Mouse (Mus musculus) embryonic facial prominence, embryonic 13.5 days (tissue): ENCODE data around the gene Rpl14. TPM values are rescaled to one million over a fixed set of nuclear protein-coding genes. Genes with fewer than 3 reads are reported as not detected.

ENCODE experiments used
- ATAC-seq: fragments of 200-750 bp; cut with Nextera tagmentation; 2 replicates; pipeline ENCODE4 v1.8.0; 2017; ENCODE audit warnings: low read depth; ENCODE audit not compliant: insufficient number of reproducible peaks, insufficient read depth, low FRiP score, low TSS enrichment
- H3K27ac ChIP-seq: fragments of 300-500 bp; sonication (generic); 2 replicates; pipeline ENCODE4 v1.5.1; 2015; ENCODE audit warnings: moderate library complexity, mild to moderate bottlenecking, inconsistent platforms
- H3K27me3 ChIP-seq: fragments of 300-500 bp; sonication (generic); 2 replicates; pipeline ENCODE4 v1.6.1; 2015; ENCODE audit warnings: mild to moderate bottlenecking, inconsistent platforms
- H3K36me3 ChIP-seq: fragments of 300-500 bp; sonication (generic); 2 replicates; pipeline ENCODE4 v1.6.1; 2015; ENCODE audit warnings: mild to moderate bottlenecking, inconsistent platforms
- H3K4me1 ChIP-seq: fragments of 300-500 bp; sonication (generic); 2 replicates; pipeline ENCODE4 v1.6.1; 2015; ENCODE audit warnings: inconsistent platforms
- H3K4me2 ChIP-seq: fragments of 300-500 bp; sonication (generic); 2 replicates; pipeline ENCODE4 v1.6.1; 2015; ENCODE audit warnings: moderate library complexity, mild to moderate bottlenecking, inconsistent platforms
- H3K4me3 ChIP-seq: fragments of 300-500 bp; sonication (generic); 2 replicates; pipeline ENCODE4 v1.5.1; 2015; ENCODE audit warnings: mild to moderate bottlenecking, inconsistent platforms
- H3K9ac ChIP-seq: fragments of 300-500 bp; sonication (generic); 2 replicates; pipeline ENCODE4 v1.6.1; 2015; ENCODE audit warnings: mild to moderate bottlenecking, inconsistent platforms
- H3K9me3 ChIP-seq: fragments of 300-500 bp; sonication (generic); 2 replicates; pipeline ENCODE4 v1.6.1; 2016; ENCODE audit warnings: inconsistent platforms
- WGBS: fragments of 180-500 bp; shearing (Covaris S2); methylation state at CpG from one replicate; pipeline ENCODE4 v1.1.7; 2015; ENCODE audit warnings: mixed read lengths; 5-methylcytosine and 5-hydroxymethylcytosine counted together
- polyA plus RNA-seq: library from polyadenylated mRNA; unstranded; fragments of >200 nt; fragmentation: Nextera tagmentation; extraction: Ambion mirVana; gene quantifications from 2 replicates; pipeline ENCODE4 v1.2.1, GENCODE M21; 2015

Rpl14 gene
- polyA plus RNA-seq, 1 experiment from 2014 or later: 950 TPM

DNA sequence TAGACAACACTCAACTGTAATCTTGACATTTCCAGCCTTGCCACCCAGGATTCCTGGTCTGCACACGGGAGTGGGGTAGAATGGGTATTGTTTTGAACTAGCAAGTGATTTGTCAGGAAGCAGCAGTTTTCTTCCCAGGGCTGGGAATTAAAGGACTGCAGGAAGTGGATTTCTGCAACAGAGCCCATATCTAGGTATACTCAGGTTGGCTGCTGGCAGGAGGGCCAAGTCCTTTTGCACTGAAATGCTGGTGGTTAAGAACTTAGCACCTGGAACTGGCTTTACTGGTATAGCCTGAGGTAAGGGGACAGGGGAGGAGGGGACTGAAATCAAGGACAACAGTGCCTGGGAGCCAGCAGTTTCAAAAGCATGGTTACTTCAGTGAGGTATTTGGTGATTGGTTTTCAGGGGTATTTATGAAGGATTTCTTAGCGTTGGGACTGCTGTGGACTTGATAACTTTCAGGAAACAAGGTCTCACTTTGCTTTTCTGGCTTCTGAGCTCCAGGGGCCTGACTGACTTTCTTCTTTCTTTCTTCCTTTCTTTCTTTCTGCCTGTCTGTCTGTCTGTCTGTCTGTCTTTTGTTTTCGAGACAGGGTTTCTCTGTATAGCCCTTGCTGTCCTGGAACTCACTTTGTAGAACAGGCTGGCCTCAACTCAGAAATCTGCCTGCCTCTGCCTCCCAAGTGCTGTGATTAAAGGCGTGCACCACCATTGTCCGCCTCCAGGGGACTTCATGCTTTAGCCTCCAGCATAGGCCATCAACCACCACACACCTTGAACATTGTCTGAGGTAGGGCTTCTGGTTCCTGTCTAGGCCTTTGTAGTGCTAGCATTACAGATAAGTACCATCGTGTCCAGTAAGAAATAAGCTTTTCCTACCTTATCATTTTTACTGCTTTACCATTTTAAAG lies 4.8 kb downstream of the Rpl14 start:
- Histone ChIP-seq H3K4me1 (peaks cover 27% of the 10 kb centered on the region), H3K27ac (no peak overlapping the region), H3K9me3 (no peaks in the 10 kb centered on the region), H3K4me2 (no peak overlapping the region; the same call in 1 of the 2 replicates), H3K4me3 (no peak overlapping the region), H3K27me3 (no peaks in the 10 kb centered on the region), H3K36me3 (peaks cover 43% of the 10 kb centered on the region), H3K9ac (no peak overlapping the region)
- 57% methylated on average over 6 of the region's 6 CpGs for WGBS
- no peak for ATAC-seq

DNA sequence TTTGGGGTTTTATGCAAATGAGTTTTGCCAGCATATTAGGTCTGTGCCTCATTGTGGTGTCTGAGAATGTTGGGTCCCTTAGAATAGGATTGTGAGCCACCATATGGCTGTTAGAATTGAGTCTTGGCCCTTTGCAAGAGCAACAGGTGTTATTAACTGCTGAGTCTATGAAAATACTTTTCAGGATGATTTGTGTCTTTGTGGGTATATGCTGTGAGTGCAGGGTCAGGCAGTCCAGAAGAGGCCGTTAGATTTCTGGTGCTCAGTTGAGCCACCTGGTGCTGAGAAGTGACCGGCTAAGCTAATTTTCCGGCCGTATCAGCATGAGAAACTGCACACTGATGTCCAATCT lies 5.4 kb downstream of the Rpl14 start:
- H3K27me3 ChIP-seq: no peaks in the 10 kb centered on the region
- H3K4me1 ChIP-seq: peaks cover 27% of the 10 kb centered on the region
- H3K27ac ChIP-seq: no peak overlapping the region
- H3K4me2 ChIP-seq: peak overlapping the region; percentile 85
- H3K36me3 ChIP-seq: peaks cover 43% of the 10 kb centered on the region
- no peak for ATAC-seq
- no peaks in the 10 kb centered on the region for H3K9me3 ChIP-seq
- peak overlapping the region; percentile 66 for H3K4me3 ChIP-seq
- peak overlapping the region; percentile 89; the same call in 1 of the 2 replicates for H3K9ac ChIP-seq
- WGBS: 9% methylated on average over 4 of the region's 4 CpGs

DNA sequence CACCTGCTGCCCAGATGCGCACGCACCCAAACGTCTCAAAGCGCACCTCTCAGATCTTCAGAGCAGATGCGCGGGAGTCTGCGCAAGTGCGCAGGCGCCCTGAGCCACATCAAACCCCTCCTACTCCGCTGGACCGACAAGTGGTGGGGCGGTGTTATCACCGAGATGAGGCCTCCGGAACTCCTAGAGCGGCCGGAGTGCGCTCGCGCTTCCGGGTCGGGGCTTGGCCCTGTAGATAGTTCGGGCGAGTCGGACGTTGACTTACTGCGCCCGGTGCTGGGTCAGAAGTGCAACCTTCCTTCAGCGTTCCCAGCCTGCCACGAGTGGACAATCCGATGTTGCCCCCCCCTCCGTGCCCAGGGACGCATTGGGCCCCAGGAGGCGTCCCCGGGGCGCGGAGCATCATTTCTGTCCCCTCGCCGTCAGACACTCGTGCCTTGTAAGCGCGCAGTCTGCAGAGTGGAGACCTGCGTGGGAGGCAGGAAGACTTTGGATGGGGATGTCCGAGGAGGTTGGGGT lies 5.9 kb downstream of the Rpl14 start:
- WGBS: under 1% methylated on average over 43 of the region's 43 CpGs
- H3K4me3 ChIP-seq: peak overlapping the region; percentile 66
- H3K9me3 ChIP-seq: no peaks in the 10 kb centered on the region
- H3K4me2 ChIP-seq: peak overlapping the region; percentile 85
- H3K4me1 ChIP-seq: peaks cover 28% of the 10 kb centered on the region
- ATAC-seq: peak; percentile 83
- no peaks in the 10 kb centered on the region for H3K27me3 ChIP-seq
- H3K36me3 ChIP-seq: peaks cover 42% of the 10 kb centered on the region
- peak overlapping the region; percentile 66; the same call in 1 of the 2 replicates for H3K27ac ChIP-seq
- H3K9ac ChIP-seq: peak overlapping the region; percentile 89

DNA sequence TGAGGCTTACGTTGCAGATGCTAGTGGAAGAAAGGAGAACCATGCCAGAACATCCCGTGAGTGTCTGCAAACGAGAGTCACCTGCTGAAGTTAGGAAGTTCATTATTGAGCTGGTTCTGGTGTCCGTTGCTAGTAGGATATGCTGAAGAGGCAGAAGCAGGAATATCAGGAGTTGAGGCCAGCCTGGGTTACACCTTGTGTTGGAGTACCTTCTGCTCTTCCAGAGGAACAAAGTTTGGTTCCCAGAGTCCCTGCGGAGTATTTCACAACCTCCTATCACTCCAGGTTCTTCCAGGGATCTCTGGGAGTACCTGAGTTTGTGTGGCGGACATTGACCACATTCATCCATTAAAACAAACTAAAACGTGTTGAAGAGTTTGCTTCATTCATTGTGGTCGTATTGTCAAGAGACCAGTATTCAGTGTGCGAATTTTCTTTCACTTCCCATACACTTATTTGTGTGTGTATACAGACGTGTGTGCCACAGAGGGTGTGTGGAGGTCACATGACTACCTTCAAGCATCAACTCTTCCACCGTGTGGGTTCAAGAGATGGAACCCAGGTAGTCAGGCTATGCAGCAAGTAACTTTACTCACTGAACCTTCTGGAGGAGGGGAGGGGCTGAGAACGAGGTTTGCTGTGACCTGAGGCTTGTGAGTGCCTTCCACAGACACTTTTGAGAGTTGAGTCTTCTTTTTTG lies 6.6 kb downstream of the Rpl14 start:
- Histone ChIP-seq H3K9me3 (no peaks in the 10 kb centered on the region), H3K9ac (peak overlapping the region; percentile 89), H3K27ac (peak overlapping the region; percentile 66; the same call in 1 of the 2 replicates), H3K4me1 (peaks cover 27% of the 10 kb centered on the region), H3K4me2 (peak overlapping the region; percentile 85), H3K4me3 (peak overlapping the region; percentile 66), H3K27me3 (no peaks in the 10 kb centered on the region), H3K36me3 (peaks cover 35% of the 10 kb centered on the region)
- no peak for ATAC-seq
- 52% methylated on average over 12 of the region's 12 CpGs for WGBS

DNA sequence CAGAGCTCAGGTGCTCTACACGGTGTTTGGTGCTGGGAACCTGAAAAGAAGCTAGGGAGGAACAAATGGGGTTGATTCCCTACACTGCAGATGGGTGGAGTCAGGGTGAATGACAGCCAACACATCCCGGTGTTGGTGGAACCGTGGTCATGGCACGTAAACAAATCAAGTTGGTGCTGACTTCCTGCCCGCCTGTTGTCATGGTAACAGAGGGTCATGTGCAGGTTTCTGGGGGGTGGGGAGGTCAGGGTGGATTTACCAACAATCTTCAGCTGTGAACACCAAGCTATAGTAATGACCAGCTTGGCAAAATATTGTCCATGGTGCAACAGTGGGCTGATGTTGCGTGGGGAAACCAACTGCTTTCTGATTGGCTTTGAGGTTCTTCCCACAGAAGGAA lies 7.5 kb downstream of the Rpl14 start:
- no peak for ATAC-seq
- WGBS: 54% methylated on average over 6 of the region's 6 CpGs
- Histone ChIP-seq H3K4me2 (no peak overlapping the region), H3K9me3 (no peaks in the 10 kb centered on the region), H3K4me3 (no peak overlapping the region), H3K27me3 (no peaks in the 10 kb centered on the region), H3K9ac (no peak overlapping the region), H3K4me1 (peaks cover 30% of the 10 kb centered on the region), H3K27ac (no peak overlapping the region), H3K36me3 (peaks cover 27% of the 10 kb centered on the region)

DNA sequence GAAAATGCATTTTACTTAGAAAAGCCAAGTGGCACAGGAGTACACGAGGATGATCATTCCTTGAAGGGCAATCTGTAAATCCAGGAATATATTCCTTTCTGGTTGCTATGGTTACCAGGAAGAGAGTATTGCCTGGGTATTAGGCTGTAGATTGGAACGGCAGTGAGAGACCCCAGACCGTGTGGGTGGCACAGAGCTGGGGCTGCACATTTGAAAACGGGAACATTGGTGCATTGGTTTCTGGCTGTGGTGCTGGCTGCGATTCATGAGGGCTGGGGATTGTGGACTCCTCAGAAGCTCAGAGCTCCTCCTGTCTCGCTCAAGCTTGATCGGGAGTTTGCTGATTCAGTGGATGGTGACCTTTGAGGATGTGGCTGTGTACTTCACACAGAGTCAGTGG lies 8.6 kb downstream of the Rpl14 start:
- Histone ChIP-seq H3K9me3 (no peaks in the 10 kb centered on the region), H3K4me1 (peaks cover 30% of the 10 kb centered on the region), H3K27me3 (no peaks in the 10 kb centered on the region), H3K4me2 (no peak overlapping the region), H3K36me3 (peaks cover 16% of the 10 kb centered on the region), H3K4me3 (no peak overlapping the region), H3K27ac (no peak overlapping the region), H3K9ac (no peak overlapping the region)
- WGBS: 74% methylated on average over 7 of the region's 7 CpGs
- no peak for ATAC-seq

DNA sequence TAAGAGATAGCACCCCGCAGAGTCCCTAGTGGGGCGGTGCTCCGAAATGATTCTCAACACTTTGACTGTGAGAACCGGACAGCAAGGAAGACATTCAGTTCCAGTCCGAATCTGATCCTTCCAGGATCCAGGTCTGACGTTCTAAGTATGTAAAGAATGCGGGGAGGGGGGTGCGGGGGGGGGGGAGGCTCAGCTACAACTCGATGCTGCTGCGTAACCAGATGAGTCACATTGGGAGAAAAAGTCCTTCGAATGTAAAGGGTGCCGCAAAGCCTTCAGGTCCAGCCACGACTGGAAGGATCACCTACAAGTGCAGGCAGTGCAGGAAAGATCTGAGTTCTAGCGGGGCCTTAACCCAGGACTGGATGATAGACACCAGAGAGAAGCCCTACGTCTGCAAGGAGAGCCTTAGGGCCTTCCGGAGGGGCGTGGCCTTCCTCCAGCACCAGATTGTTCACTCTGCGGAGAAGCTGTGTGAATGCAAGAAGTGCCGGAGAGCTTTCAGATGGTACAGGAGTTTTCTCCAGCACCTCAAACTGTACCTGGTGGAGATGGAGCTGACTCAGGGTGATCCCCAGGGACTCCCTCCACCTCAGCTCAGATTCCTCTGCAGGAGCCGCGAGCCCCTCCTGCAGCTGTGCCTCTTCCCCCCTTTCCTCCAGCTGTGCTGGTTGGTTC lies 10.8 kb downstream of the Rpl14 start:
- WGBS: 13% methylated on average over 21 of the region's 21 CpGs
- H3K4me3 ChIP-seq: peak overlapping the region; percentile 44
- 0 out of 2 replicates have a peak, but pooled peaks have one; percentile 38 for ATAC-seq
- H3K4me2 ChIP-seq: peak overlapping the region; percentile 84
- H3K27ac ChIP-seq: peak overlapping the region; percentile 91
- H3K9ac ChIP-seq: peak overlapping the region; percentile 73
- no peaks in the 10 kb centered on the region for H3K36me3 ChIP-seq
- H3K9me3 ChIP-seq: no peaks in the 10 kb centered on the region
- H3K4me1 ChIP-seq: peaks cover 21% of the 10 kb centered on the region
- H3K27me3 ChIP-seq: no peaks in the 10 kb centered on the region

DNA sequence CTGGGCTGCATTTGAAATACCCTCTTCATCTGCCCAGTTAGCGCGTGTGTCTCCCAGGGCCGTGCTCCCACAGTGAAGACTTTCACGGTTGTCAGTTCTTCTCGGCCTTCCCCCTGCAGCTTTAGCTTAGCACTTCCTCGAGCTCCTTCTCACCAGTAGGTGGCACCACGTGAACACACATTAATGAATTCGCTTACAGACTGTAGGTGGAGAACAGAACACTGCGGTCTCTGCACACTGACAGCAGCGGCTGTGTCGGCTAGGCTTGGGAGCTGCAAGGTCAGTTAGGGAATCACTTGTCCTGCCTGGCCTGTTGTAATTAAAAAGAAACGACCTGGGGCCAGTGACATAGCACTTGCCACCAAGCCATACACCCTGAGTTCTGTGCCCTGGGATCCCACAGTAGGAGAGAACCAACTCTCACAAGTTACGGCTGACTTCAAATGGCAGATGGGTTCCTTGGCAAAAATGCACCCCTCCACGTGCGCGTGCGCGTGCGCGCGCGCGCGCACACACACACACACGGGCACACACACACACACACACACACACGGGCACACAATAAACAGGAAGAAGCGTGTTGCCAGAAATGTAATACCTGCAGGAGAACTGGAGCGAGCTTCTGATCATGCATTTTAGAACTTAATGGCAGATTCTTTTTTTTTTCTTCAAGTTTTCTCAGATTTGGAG lies 11.5 kb downstream of the Rpl14 start:
- 11% methylated on average over 28 of the region's 28 CpGs for WGBS
- H3K27ac ChIP-seq: peak overlapping the region; percentile 91
- peaks cover 19% of the 10 kb centered on the region for H3K4me1 ChIP-seq
- H3K27me3 ChIP-seq: no peaks in the 10 kb centered on the region
- peak overlapping the region; percentile 84 for H3K4me2 ChIP-seq
- H3K9me3 ChIP-seq: no peaks in the 10 kb centered on the region
- peak overlapping the region; percentile 44 for H3K4me3 ChIP-seq
- H3K36me3 ChIP-seq: no peaks in the 10 kb centered on the region
- peak overlapping the region; percentile 73 for H3K9ac ChIP-seq
- peak; percentile 69 for ATAC-seq

DNA sequence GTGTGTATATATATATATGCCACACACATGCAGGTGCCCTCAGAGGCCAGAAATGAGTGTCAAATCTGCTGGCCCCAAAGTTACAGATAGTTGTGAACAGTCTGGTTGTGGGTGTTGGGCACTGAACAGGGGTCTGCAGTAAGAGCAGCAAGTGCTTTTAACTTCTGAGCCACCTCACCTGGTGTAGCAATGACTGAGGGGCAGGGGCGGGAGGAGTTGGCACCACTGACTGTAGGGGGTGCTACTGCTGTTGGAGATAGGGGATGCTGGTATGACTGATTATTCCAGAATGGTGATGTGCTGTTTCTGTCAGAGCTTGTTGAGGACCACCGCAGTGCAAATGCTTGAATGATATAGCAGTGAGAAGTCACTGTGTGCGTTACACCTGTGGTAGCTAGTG lies 12.1 kb downstream of the Rpl14 start:
- H3K9me3 ChIP-seq: no peaks in the 10 kb centered on the region
- peak overlapping the region; percentile 44; the same call in 1 of the 2 replicates for H3K4me3 ChIP-seq
- WGBS: 75% methylated on average over 3 of the region's 3 CpGs
- H3K9ac ChIP-seq: peak overlapping the region; percentile 73; the same call in 1 of the 2 replicates
- H3K36me3 ChIP-seq: no peaks in the 10 kb centered on the region
- H3K27ac ChIP-seq: no peak overlapping the region
- peak overlapping the region; percentile 84 for H3K4me2 ChIP-seq
- H3K4me1 ChIP-seq: peaks cover 15% of the 10 kb centered on the region
- ATAC-seq: no peak
- H3K27me3 ChIP-seq: no peaks in the 10 kb centered on the region

DNA sequence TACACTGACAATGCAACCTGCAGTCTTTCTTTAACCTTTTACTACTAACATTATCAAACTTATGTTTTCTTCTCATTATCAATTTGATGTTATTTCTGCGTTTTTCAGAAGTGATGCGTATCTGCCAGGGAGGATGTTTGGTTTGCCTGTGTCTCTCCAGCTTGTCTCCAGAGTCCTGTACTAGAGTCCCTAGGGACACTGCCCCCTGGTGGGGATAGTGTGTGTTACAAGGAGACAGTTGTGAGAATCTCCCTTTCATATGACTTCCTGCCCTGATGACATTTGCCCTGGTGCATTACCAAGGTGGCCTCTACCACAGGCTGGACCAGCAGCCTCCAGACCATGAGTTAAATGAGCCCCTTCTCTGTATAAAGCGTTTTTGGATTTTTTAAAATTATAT lies 15.3 kb downstream of the Rpl14 start:
- Histone ChIP-seq H3K9ac (no peak overlapping the region), H3K4me3 (no peak overlapping the region), H3K4me1 (peaks cover 15% of the 10 kb centered on the region), H3K27ac (no peak overlapping the region), H3K4me2 (no peak overlapping the region), H3K9me3 (no peaks in the 10 kb centered on the region), H3K27me3 (no peaks in the 10 kb centered on the region), H3K36me3 (no peaks in the 10 kb centered on the region)
- ATAC-seq: no peak
- WGBS: 8% methylated on average over 3 of the region's 3 CpGs

DNA sequence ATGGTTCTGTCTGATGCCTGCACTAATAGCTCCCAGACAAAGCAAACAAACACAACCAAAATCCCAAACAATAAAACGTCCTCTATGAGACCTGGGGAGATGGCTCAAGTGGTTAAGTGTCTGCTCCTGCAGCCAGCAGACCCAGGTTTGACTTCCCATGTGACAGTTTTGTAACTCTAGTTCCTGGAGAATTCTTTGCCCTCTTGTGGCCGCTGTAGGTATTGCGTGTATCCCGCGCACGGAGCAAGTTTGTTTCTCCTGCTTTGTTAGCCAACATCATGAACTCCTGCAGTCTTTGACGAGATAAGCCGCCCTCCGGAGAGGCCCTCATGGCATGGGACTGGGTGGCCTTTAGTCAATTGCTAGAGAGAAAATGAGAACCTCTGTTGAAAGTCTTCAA lies 20.2 kb downstream of the Rpl14 start:
- no peak overlapping the region for H3K9ac ChIP-seq
- H3K27ac ChIP-seq: no peak overlapping the region
- no peaks in the 10 kb centered on the region for H3K36me3 ChIP-seq
- WGBS: 3% methylated on average over 9 of the region's 9 CpGs
- no peaks in the 10 kb centered on the region for H3K9me3 ChIP-seq
- H3K4me3 ChIP-seq: no peak overlapping the region
- no peak overlapping the region for H3K4me2 ChIP-seq
- no peaks in the 10 kb centered on the region for H3K27me3 ChIP-seq
- ATAC-seq: no peak
- H3K4me1 ChIP-seq: peaks cover 19% of the 10 kb centered on the region
